In genomic region chr9:49483316-49483715, GRCm38 (mm10) we compare ENCODE assay signal across 10 mouse cellular contexts. TPM values are rescaled to one million over a fixed set of nuclear protein-coding genes. Genes with fewer than 3 reads are reported as not detected.
DNase-seq lines count a peak whose midpoint lies in the region; ATAC-seq lines count a peak whose summit lies in the region.
"Had no signal": no experiment of that assay in that cellular context is flagged by ENCODE, and none has a peak within 500 bp of the region (broad histone marks: within the 10 kb centered on the region; RNA-seq: fewer than 3 reads in every experiment).

No protein-coding gene starts in this region.

- peaks cover 8% of the 10 kb centered on the region for H3K4me1 ChIP-seq in hindbrain, embryonic 12.5 days
- peaks cover 8% of the 10 kb centered on the region for H3K4me1 ChIP-seq in hindbrain, embryonic 16.5 days (ENCODE audit: control insufficient read depth, insufficient read depth, low read depth, low read length)

- H3K9ac ChIP-seq in hindbrain, embryonic 12.5 days, result no peak overlapping the region
- no peak overlapping the region for H3K9ac ChIP-seq in hindbrain, embryonic 16.5 days (ENCODE audit: low read depth, low read length)

- no peak overlapping the region for H3K4me3 ChIP-seq in hindbrain, embryonic 12.5 days
- no peak overlapping the region for H3K4me3 ChIP-seq in hindbrain, embryonic 16.5 days (ENCODE audit: low read length)
- no peak overlapping the region for H3K4me3 ChIP-seq in macrophage (ENCODE audit: inconsistent target)

- 34% methylated on average over 10 of the region's 10 CpGs for WGBS in hindbrain, embryonic 12.5 days
- 39% methylated on average over 10 of the region's 10 CpGs for WGBS in hindbrain, embryonic 16.5 days
- WGBS in macrophage (ENCODE audit: missing documents), result 18% methylated on average over 10 of the region's 10 CpGs

- H3K9me3 ChIP-seq in hindbrain, embryonic 12.5 days (replicated peaks), result no peaks in the 10 kb centered on the region
- H3K9me3 ChIP-seq in hindbrain, embryonic 16.5 days (ENCODE audit: control insufficient read depth, low read length), result no peaks in the 10 kb centered on the region

- DNase-seq in A20 (ENCODE audit: low read depth, low spot score), result peak; percentile 16
- peak; percentile 58 for DNase-seq in adrenal gland, adult 2 months
- DNase-seq in gastrocnemius, adult 18-20 months (ENCODE audit: low spot score), result no peak
- DNase-seq in cerebellum, postnatal 4 days (ENCODE audit: low spot score in 2 of 2), result no peak
- no peak for DNase-seq in gastrocnemius, adult 8-10 months (ENCODE audit: low spot score in 2 of 2)

- peaks cover 10% of the 10 kb centered on the region; the same call in 1 of the 2 replicates for H3K27me3 ChIP-seq in hindbrain, embryonic 12.5 days
- peaks cover 4% of the 10 kb centered on the region; the same call in 1 of the 2 replicates for H3K27me3 ChIP-seq in hindbrain, embryonic 16.5 days (replicated peaks; ENCODE audit: control insufficient read depth, insufficient read depth, low read length)

- ATAC-seq in hindbrain, embryonic 12.5 days (ENCODE audit: low FRiP score), result no peak
- ATAC-seq in hindbrain, embryonic 16.5 days, result no peak

- peak overlapping the region; percentile 12 for H3K4me2 ChIP-seq in hindbrain, embryonic 12.5 days (replicated peaks)
- H3K4me2 ChIP-seq in hindbrain, embryonic 16.5 days (ENCODE audit: low read length), result no peak overlapping the region

- no peaks in the 10 kb centered on the region for H3K36me3 ChIP-seq in hindbrain, embryonic 12.5 days
- no peaks in the 10 kb centered on the region for H3K36me3 ChIP-seq in hindbrain, embryonic 16.5 days (ENCODE audit: control insufficient read depth, insufficient read depth, low read length)
- H3K36me3 ChIP-seq in macrophage (ENCODE audit: inconsistent target), result no peaks in the 10 kb centered on the region

- H3K27ac ChIP-seq in hindbrain, embryonic 12.5 days, result no peak overlapping the region
- H3K27ac ChIP-seq in hindbrain, embryonic 16.5 days (ENCODE audit: low read depth, low read length), result no peak overlapping the region
- H3K27ac ChIP-seq in macrophage, result peak overlapping the region; percentile 22

- no peaks in the 10 kb centered on the region for H3K79me2 ChIP-seq in macrophage (ENCODE audit: inconsistent target)

RNA-seq across cellular contexts. Expression of gene Ttc12, which starts 2.7 kb away (rescaled TPM):
- 2.4 and 3.5 TPM in 2 replicates for polyA plus RNA-seq in hindbrain, embryonic 12.5 days (2016; fragmentation: Nextera tagmentation; extraction: Ambion mirVana)
- polyA plus RNA-seq in hindbrain, embryonic 16.5 days (2015; fragmentation: Nextera tagmentation; extraction: Ambion mirVana), result 2.1 and 2.6 TPM in 2 replicates
- 10 to 100 TPM in 1 of 2 experiments, 1 to 10 TPM in 1; 7.7 to 17.8 TPM for total RNA-seq in adrenal gland, adult 2 months (2021)
- 1.5 and 1.6 TPM in 2 replicates for polyA plus RNA-seq in adrenal gland, adult 2 months (2012; rRNA removed)
- 10 to 100 TPM in 25 of 26 experiments, 1 to 10 TPM in 1; 9.7 to 58.7 (median 38.6) TPM for total RNA-seq in macrophage (2018; cell fraction: chromatin; rRNA removed)
- total RNA-seq in macrophage (2018; cell fraction: cytosol; rRNA removed), result 1 to 10 TPM; 3.3 to 6.2 (median 4.6) TPM
- 10 to 100 TPM in 17 of 26 experiments, 1 to 10 TPM in 9; 4.8 to 25.5 (median 12.5) TPM for total RNA-seq in macrophage (2018; cell fraction: nucleus; rRNA removed)
- polyA plus RNA-seq in macrophage (2018), result 4.5 to 7.5 TPM (median 5.1 TPM) in 3 replicates
- 1 to 10 TPM in 1 of 2 experiments, under 1 TPM in 1; 0.91 to 1.1 TPM for total RNA-seq in gastrocnemius, adult 18-20 months (2021)
- total RNA-seq in gastrocnemius, adult 8-10 months (2022), result 1 to 10 TPM in 1 of 4 experiments, under 1 TPM in 3; 0.82 to 1.0 (median 0.91) TPM

RNA-seq across cellular contexts. Expression of gene Ankk1, which starts 56.5 kb away (rescaled TPM):
- not detected in 2 replicates for polyA plus RNA-seq in hindbrain, embryonic 12.5 days (2016; fragmentation: Nextera tagmentation; extraction: Ambion mirVana)
- polyA plus RNA-seq in hindbrain, embryonic 16.5 days (2015; fragmentation: Nextera tagmentation; extraction: Ambion mirVana), result not detected in 2 replicates
- total RNA-seq in adrenal gland, adult 2 months (2021), result not detected
- polyA plus RNA-seq in adrenal gland, adult 2 months (2012; rRNA removed), result 0.06 TPM in 2 replicates
- not detected for total RNA-seq in macrophage (2018; cell fraction: chromatin; rRNA removed)
- total RNA-seq in macrophage (2018; cell fraction: cytosol; rRNA removed), result not detected
- total RNA-seq in macrophage (2018; cell fraction: nucleus; rRNA removed), result not detected
- polyA plus RNA-seq in macrophage (2018), result not detected in 3 replicates
- not detected for total RNA-seq in gastrocnemius, adult 18-20 months (2021)
- not detected for total RNA-seq in gastrocnemius, adult 8-10 months (2022)
- polyA plus RNA-seq: heart, embryonic 14.5 days; liver, embryonic 16.5 days had no signal

Comparison
In these comparisons a context has a peak if more than half of its experiments do, and no peak if none do; other contexts are left out.
1. DNase-seq: peak in A20 (single experiment) and adrenal gland, adult 2 months (single experiment); none in gastrocnemius, adult 18-20 months (single experiment), cerebellum, postnatal 4 days (0 of 2) and gastrocnemius, adult 8-10 months (0 of 2).